Mouse (Mus musculus): ENCODE results near the gene Ccdc8.

GRCm38 (mm10) chr7:17007300-17007699 lies 14.8 kb downstream of the Ccdc8 start:
- TF ChIP-seq POLR2A (IDR thresholded peaks at IDR 0.05; ENCODE audit: borderline replicate concordance, insufficient read depth, low read length) (no peak), CTCF (IDR thresholded peaks at IDR 0.05; ENCODE audit: borderline replicate concordance, insufficient read depth, low read depth, low read length) (peak; percentile 92)
